Mouse (Mus musculus): ENCODE measurements at regions not wholly inside any gene's neighbourhood (a gene's known extent, or its start where the extent isn't known, plus 50 kb on each side); places are given as distances from the start of the nearest gene placed in this dataset.

DNA sequence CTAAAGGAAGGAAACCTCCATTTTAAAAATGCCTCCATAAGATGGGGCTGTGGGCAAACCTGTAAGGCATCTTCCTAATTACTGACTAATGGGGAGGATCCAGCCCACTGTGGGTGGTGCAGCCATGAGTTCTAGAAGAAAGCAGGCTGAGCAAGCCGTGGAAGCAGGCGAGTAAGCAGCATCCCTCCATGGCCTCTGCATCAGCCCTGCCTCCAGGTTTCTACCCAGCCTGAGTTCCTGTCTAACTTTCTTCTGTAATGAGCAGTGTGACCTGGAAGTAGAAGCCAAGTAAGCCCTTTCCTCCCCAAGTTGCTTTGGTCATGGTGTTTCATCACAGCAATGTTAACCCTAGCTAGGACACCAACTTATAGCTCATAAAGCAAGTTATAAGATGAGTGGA is 66.5 kb upstream of the Twist2 start:
- DNase-seq (ENCODE audit: low spot score in 2 of 2), result no peak

DNA sequence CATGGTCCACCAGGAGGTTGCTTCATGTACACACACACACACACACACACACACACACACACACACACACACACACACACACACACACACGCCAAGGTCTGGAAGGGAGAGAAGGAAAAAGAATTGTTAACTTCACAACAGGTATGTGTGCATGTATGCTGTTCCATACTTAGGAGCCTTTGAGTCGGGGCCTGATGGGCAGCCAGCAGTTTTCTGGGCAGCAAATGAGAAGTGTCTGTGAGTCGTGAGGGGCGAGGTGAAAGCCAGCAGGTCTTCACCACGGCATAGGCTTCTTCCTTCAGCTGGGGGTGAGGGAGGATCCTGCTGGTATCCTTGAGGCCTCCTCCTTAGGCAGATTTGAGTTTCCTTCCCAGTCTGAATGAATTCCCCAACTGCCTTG is 65.8 kb upstream of the Twist2 start:
- no peak for DNase-seq (ENCODE audit: low spot score in 2 of 2)

DNA sequence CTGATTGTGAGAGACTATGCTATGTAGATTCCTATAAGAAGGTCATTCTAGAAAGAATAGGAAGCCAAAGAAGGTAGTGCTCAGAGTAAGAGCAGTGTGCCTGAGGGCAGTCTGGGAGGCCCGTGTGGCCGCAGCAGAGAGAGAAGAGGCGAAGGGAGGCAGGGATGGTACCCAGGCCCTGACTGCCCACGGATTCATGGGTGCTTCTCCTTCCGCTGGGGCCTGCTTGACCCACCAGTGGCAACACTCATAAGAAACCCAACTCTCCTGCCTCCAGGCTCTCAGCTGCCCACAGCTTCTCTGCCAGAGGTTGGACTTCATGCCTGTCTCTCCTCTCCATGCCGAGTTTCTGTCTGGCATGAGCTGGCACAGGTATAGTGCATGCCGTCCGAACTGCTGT is 60.6 kb upstream of the Twist2 start:
- no peak for DNase-seq (ENCODE audit: low spot score in 2 of 2)

DNA sequence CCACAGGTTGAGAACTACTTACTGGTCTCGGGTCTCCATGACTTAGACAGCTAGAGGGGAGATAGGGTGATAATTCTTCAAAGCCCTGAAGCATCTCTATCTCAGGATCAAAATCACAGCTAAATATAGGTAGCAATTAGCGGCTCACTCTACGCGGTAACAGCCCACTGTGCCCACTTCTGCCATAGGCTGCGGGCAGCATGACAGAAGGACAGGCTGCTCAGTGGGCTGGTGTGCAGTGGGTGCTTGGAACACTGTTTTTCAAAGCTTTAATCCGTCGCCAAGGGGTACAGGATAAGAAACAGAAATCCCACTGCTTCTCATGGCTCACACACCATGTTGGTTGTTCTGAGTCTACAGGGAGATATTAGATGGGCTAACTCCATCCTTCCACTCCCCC is 59.2 kb upstream of the Twist2 start:
- DNase-seq (ENCODE audit: low spot score in 2 of 2), result no peak

DNA sequence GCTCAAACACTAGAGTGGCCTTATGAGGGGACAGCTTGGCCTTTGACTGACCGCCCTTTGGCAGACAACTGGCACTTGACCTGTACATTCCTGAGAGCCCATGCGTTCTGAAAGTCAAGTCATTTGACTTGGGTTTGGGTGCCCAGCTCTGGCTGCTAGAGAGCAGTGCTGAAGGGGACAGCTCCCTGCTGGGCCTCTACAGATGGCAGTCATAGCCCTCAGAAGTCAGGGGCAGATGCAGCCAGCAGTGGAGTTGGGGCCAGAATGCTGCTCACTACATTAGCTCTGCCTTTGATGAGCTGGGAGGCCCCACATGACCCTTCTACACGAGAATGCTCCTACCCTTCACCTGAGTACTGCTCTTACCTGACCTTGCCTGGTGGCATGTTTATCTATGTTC is 58.3 kb upstream of the Twist2 start:
- no peak for DNase-seq (ENCODE audit: low spot score in 2 of 2)

DNA sequence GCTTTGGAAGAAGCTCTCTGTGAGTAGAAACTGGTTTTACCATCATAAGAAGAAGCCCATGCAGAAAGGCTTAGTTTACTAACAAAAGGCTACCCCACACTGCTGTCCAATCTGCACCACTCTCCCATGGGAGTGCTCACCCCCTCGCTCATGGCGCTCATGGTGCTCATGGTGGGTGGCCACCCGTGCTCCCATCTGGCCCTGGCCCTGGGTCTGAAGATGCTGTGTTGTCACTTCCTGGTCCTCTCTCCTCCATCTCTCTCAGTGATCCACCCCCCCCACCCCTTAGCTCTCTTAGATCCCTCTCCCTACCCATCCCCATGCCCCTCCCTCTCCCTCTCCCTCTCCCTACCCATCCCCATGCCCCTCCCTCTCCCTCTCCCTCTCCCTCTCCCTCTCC is 57.2 kb upstream of the Twist2 start:
- no peak for DNase-seq (ENCODE audit: low spot score in 2 of 2)

DNA sequence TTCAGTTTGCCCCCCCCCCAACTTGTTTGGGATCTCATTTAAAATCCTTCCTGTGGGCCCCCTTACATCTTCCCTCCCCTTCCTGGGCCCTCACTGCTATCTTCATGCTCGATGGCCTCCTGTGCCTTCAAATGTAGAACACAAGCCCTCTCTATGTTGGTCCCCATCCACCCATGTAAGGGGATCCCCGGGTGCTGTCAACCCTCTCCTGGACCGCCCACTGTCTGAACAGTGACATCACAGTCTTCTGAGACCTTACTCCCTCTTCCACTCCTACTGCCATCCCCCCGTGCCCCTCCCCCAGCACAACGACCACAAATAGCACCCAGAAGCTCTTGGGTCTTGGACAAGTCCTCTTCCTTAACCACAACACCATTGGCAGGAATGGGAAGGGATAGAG is 56.6 kb upstream of the Twist2 start:
- DNase-seq (ENCODE audit: low spot score in 2 of 2), result no peak

DNA sequence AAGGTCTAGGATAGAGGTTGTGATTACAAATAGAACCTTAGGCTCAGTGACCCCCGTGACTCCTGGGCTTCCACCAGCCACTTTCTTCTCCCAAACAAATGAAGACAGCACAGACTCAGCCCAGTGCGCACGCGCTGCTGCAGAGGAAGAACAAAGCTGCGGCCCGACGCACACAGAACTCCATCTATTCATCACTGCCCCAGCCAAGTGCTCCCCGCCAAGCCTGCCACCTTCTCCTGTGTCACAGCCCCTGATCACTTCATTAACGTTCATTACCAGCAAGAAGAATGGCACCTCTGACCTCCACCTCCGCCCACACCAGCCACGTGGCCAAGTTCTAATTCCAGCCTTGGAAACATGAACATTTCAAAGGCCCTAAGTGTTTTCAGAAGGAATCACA is 53.7 kb upstream of the Twist2 start:
- no peak for DNase-seq (ENCODE audit: low spot score in 2 of 2)

Measured in adrenal gland, adult 18-20 months (tissue).